Mouse (Mus musculus) lung, adult 18-20 months (tissue): ENCODE results near the gene Zfp984.
"Not testable (repeated sequence)": the region's sequence is repeated elsewhere in the genome, so short reads cannot be mapped to it uniquely, and the experiment has no call there.

ENCODE experiments used
- DNase-seq, 2 experiments: peaks; one replicate each; pipeline ENCODE4 v3.0.0; 2022; ENCODE audit warnings: mixed read lengths in 2 of 2

Gene Zfp984

DNA sequence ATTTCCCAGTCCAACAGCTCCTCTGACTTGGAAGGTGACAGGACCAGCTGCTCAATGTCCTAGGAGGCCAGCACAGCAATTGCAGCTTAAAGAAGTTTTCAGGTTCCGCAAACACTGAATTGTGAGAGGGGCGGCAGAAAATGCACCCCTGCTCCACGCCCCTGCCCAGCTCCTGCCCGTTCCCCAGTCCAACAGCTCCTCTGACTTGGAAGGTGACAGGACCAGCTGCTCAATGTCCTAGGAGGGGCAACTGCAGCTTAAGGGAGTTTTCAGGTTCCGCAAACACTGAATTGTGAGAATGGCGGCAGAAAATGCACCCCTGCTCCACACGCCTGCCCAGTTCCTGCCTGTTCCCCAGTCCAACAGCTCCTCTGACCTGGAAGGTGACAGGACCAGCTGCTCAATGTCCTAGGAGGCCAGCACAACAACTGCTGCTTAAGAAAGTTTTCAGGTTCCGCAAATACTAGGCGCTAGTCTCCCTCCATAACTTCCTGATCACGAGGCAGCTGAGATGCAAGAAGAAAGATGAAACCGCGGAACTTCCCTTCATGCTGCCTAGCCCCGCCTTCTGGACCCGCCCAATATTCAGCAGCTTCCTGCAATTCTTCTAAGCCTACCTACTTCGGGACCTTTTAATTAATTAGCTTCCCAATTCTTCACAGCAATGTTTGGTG lies at the start of gene Zfp984:
TSS of gene Zfp984 (minus strand) at position 497 of the 674 bp plus-strand sequence.
- DNase-seq, result peak; percentile 53 to 65

DNA sequence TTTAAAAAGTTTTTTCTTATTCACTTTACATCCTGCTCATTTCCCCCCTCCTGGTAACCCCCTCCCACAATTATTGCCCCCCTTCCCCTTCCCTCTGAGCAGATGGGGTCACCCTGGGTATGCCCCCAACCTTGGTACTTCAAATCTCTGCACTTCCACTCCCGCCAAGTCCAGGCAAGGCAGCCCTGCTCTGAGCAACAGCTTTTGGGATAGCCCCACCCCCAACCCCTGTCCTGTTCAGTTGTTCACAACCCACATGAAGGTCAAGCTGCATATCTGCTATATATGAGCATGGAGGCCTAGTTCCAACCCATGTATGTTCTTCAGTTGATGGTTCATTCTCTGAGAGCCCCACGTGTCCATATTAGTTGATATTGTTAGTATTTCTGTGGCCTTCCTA lies 41.2 kb upstream of the Zfp984 start:
- DNase-seq, result no peak

DNA sequence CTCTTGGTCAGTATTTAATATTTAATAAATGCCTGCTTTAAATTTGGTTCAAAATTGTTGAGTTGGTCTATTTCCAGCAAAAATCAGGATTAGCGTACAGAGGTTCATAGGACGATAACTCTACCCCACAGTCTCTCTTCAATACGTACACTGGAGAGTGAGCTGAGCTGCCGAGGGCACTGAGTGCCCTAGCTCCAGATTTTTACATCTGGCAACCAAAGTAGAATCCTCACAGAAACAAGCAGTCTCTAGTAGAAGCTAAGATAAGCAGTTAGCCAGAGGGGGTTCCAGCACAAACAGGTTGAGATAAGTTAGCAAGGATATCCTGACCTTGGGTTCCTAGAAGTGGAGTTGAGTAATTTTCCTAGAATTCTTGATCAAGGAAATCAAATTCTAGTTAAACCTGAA lies 39.0 kb upstream of the Zfp984 start:
- no peak for DNase-seq

DNA sequence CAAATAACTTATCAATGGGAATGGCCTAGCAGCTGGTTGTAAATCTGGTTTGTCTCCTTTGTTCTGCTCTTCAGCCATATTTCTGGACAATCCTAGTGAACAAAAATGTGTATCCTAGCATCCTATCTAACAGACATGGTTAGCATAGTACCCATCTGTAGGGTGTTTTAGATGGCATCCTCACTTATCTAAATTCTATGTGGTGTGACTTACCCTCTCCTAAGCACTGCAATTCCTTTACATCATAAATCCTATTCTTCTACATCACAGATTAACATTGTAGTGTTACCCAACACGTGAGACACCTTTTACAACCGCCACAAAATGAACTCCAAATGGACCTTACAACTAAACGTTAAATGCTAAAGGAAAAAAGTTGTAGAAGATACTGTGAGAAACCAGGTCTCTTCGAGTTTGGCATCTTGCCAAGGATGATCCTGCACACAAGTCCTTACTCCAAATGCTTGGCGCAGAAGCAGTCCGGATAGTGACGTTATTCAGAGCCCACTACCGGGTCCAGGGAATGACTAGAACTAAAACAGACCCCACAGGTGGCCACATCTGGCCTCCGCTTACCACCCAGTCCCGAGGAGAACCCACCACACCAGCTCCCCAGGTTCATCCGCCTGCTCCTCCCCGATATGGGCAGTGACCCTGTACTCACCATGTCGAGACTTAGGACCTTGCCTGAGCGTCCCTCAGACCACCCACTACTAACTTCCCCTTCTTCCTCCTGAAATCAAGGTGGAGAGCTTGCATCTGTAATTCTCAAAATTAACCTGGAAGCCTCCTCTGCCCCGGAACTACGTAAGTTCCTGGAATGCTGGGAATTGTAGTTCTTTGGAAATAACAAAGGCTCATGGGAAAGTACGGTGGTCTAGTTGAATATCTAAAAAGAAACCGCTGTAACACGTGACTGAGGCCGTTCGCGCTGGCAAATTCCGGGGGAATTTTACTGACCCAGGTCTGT lies 38.3 kb upstream of the Zfp984 start, which contains the start of gene Zfp933:
TSS of gene Zfp933 (minus strand) at position 753 of the 970 bp plus-strand sequence.
- DNase-seq, result peak; percentile 64 to 83

DNA sequence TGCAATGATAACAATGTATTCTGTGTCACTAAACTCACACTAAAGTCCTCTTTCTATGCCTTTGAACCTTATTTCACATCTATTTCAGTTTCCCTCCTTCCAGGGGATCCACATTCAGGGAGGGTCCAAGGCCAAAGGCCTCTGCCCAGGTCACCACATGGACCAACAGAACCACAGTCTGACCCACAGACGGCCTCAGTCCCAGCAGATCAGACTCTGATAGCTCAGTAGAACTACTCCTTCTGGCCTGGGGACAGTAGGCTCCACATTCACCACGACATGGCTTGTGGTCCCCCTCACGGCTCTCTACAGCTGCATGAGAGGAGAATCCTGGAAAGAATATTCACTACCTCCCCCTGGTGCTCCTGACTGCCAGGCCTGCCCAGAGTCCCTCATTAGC lies 33.3 kb upstream of the Zfp984 start:
- DNase-seq, result no peak

DNA sequence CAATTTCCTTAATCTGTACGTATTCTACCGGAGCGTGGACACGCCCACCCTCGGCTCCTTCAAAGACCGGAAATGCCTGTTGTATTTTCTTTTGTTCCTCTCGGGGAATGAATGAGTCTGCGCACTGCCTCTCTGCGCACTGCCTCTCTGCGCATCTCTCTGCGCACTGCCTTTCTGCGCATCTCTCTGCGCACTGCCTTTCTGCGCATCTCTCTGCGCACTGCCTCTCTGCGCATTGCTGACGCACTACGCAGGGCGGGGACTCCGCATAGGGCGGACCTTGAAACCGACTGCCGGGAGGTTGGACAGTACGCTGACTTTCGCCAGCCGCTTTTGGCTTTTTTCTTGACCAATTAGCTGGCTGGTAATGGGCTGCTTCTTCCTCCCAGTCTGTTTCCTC lies 29.7 kb upstream of the Zfp984 start:
- peak; percentile 26 to 33 for DNase-seq

DNA sequence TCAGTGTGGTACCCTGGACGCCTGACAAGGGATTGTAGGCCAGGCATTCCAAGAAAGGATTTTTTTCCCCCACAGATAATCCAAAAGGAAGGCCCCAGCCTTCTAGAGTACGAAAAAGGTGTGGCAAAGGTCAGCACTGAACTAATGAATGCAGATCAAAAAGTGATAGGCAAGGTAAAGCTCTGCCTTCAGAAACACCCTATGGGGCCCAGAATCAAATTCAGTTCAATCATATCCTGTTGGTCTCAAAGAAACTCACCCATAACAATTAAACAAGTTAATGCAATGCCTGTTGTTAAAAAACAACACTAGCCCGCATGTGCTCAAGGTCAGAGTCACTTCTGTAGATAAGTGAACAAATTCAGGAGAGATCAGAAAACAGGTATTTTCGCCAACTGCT lies 14.8 kb upstream of the Zfp984 start:
- no peak for DNase-seq

DNA sequence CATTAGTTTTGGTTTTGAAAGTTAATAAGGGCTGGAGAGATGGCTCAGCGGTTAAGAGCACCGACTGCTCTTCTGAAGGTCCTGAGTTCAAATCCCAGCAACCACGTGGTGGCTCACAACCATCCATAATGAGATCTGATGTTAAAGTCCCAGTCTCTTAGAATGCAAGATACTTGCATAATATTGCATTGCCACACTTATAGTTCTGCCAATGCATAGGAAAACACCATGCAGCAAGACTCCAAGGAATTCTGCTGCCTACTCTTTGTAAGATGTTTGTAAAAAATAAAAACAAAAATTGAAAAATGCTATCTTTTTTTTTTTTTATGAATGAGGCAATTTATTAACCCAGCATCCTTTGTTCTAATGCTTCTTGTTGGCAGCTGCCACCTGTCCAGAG lies 11.8 kb upstream of the Zfp984 start:
- DNase-seq, result not testable (repeated sequence)

DNA sequence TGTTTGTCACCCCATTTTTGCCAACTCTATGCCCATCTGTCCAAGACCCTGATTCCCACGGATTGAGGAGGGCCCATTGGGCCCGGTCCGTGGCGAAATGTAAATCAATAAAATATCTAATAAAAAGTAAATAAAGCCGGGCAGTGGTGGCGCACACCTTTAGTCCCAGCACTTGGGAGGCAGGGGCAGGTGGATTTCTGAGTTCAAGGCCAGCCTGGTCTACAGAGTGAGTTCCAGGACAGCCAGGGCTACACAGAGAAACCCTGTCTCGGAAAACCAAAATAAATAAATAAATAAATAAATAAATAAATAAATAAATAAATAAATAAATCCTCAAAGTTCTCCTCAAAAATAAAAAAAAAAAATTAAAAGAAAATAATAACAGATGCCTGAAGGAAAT lies 10.1 kb upstream of the Zfp984 start:
- not testable (repeated sequence) for DNase-seq

DNA sequence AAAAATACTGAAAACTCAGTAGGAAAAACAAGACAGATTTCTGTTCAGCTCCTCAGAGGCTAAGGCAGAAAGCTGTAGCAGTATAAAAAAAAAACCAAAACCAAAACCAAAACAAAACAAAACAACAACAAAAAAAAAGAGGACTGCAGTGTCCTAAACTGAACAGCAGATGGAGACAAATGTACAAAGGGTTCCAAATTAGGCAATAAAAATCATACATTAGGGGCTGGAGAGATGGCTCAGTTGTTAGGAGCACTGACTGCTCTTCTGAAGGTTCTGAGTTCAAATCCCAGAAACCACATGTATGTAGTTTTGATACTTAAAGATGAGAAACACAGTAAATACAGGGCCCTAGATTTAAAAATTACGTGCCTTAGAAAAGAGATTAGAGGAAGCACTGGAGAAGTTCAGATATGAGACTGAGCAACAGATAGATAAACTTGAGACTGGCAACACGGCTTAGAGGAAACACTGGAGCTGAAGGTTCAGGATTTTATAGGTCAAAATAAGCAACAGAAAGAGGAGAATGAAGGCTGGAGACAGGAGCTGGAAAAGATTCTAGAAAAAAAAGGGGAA lies 5.1 kb upstream of the Zfp984 start:
- DNase-seq, result no peak

DNA sequence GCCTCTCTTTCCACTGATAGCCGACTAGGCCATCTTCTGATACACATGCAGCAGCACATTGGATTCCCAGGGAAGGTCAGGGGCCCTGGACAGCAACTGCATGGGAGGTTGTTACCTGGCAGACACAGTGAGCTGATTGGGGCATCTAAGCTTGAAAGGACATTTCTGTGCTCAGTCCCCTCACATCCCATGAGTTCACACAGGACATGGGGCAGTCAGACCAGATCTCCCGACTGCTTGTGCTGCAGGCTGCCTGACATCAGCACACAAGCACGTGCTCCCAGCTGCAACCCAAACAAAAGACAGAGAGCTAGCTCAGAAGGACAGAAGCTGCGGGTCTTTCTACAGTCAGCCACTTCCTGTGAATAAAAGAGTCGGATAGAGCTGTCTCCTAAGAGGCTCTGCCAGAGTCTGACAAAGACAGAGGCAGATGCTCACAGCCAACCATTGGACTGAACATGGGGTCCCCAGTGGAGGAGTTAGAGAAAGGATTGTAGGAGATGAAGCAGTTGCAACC lies 3.7 kb upstream of the Zfp984 start:
- no peak for DNase-seq

DNA sequence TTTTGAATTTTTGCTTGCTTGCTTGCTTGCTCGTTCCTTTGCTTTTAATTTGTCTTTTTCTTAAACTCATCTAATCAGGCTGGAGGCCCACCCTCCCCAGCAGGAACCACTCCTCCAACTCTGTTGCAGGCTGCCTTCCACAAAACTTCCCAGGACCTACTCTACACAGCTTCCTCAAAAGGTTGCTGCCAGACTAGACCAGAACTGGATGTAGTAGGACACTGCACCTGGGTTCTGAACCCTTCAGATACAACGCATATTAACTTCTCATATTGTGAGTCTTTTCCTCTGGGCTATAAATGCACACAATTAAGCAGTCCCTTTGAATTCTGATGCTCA lies 347 bp upstream of the Zfp984 start:
- not testable (repeated sequence) for DNase-seq

DNA sequence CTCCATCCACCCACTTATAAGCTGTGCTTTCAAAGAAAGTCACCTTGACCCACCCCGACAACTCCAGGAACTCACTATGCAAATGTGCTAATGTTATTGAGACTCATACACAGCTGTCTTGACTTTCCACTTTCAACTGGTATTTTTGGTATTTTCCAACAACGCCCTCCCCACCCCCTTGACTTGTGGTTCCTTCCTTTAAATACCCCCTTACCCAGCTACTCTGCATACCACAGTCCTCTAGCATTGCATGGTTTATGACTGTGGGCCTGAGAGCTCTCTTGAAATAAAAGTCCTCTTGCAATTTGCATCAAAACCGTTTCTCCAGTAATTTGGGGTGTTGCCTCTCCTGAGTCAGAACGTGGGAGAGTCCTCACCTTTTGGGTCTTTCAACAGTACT lies 1.1 kb downstream of the Zfp984 start:
- peak in 1 of 2 experiments; percentile 7 for DNase-seq

DNA sequence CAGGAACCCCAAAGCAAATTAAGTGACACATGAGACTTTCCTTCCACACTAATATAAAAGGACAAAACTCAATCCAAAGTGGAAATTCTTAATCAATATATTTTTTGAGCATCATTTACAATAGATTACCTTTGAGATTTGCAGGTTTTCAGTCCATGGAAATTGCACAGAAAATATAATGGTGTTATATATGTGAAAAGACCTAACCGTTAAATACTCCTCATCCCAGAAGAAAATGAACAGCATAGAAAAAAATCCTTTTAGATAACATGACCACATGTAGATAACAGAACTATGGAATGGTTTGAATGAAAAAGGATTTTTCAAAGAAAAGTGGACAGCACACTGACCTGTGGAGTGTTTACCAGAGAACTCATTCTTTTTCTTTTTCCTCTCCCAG lies 14.3 kb downstream of the Zfp984 start:
- not testable (repeated sequence) for DNase-seq

DNA sequence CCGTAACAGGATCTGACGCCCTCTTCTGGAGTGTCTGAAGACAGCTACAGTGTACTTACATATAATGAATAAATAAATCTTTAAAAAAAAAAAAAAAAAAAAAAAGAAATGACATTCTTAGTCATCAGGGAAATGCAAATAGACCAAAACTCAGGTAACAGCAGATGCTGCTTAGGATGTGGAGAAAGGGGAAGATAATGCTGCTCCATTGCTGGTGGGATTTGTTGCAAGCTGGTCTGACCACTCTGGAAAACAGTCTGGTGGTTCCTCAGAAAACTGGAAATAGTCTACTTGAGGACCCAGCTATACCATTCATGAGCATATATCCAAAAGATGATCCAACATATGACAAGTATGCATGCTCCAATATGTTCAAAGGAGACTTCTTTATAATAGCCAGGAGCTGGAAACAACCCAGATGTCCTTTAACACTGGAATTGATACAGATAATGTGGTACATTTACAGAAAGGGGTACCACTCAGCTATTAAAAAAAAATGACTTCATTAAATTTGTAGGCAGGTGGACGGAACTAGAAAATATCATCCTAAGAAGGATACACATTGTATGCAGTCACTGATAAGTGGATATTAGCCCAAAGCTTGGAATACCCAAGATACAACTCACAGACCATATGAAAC lies 15.4 kb downstream of the Zfp984 start:
- DNase-seq, result not testable (repeated sequence)

DNA sequence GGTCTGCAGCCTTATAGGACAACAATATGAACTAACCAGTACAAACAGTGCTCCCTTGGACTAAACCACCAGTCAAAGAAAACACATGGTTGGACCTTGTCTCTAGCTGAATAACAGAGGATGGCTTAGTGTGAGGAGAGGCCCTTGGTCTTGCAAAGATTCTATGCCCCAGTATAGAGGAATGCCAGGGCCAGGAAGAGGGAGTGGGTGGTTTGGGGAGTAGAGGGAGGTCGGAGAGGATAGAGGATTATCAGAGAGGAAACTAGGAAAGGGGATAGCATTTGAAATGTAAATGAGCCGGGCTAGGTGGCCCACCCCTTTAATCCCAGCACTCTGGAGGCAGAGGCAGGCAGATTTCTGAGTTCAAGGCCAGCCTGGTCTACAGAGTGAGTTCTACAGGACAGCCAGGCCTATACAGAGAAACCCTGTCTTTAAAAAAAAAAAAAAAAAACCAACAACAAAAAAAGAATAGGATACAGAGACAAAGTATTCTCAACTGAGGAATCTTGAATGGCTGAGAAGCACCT lies 16.1 kb downstream of the Zfp984 start:
- DNase-seq, result not testable (repeated sequence)

DNA sequence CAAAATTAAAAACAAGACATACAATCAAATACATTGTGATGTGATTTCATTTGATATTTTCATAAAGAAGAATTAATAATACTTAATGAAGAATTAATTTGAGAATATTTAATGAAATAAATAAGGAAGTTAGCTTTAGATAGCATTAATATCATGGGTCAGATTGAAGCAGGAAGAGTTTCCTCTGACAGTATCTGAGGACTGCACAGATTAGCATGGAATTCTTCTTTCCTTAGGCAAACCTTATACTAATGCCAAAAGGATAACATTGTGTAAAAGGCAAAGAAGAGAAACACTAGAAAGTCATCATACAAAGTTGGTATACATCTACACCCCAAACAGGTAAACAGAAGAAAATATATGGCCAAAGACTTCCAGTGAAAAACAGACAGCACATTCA lies 17.9 kb downstream of the Zfp984 start:
- DNase-seq, result not testable (repeated sequence)

DNA sequence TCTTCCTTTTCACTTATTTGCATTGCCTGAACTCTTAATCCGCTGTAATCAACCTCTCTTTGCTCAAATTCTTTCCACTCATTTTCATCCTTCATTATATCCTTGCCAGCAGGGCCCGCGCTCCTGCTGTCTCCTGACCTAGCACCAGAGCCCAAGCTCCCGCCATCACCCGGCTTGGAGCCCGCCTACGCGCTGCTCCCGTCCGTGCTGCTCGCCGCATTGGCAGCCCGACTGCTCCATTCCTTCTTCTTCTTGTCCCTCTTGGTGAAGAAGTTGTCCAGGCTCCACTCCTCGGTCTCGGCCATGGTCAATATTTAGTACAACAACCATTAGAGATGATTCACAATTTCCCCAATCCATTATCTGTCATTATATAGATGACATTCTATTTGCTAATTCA lies 63.3 kb downstream of the Zfp984 start:
- not testable (repeated sequence) for DNase-seq

DNA sequence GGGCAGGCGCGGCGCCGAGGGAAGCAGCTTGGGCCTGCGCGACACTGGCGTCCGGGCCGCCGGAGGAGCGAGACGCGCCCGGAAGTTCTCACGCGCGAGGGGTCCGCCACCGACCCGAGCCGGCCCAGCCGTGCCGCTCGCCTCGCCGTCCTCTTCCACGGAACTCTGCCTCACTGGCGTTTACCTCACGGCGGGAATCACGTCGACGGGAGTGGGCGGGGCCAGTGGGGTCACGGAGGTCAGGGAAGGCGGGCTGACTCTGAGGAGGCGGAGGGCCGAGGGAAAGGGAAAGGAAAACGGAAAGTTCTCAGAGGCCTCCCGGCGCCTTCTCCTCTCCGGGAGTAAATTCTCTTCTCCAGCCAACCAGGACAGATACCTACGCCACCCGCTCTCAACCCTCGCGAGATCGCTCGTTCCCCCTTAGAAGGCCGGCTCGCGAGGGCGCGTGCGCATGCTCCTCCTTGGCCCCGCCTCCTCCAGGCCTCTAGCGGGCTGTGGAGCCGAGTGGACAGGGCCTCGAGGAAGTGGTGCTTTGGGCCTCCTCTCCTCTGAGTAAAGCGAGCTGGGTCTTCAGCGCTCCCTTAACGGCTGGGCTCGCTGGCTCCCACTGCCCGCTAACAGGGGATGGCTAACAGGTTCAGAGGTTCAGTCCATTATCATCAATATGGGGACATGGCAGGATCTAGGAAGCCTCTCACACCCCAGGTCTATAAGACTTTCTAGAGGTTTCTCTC lies 70.8 kb downstream of the Zfp984 start:
- not testable (repeated sequence) for DNase-seq
